Mouse (Mus musculus) forebrain, embryonic 14.5 days (tissue): Measurements from ENCODE around the gene Tor1aip1. TPM values are rescaled to one million over a fixed set of nuclear protein-coding genes. Genes with fewer than 3 reads are reported as not detected.
A peak's percentile ranks its signal among the peaks of the same experiment; 100 is the strongest.

ENCODE experiments used
- ATAC-seq: fragments of 200-750 bp; cut with Nextera tagmentation; 2 replicates; pipeline ENCODE4 v1.8.0; 2017; ENCODE audit warnings: mild to moderate bottlenecking, moderate library complexity
- DNase-seq: peaks from one replicate; pipeline ENCODE4 v3.0.0-alpha.2; 2015; ENCODE audit warnings: low spot score
- H3K27ac ChIP-seq: fragments of 300-500 bp; sonication (generic); 2 replicates; pipeline ENCODE4 v1.5.1; 2014; ENCODE audit warnings: low read depth, mild to moderate bottlenecking, control low read depth, low read length, moderate library complexity
- H3K27me3 ChIP-seq: fragments of 300-500 bp; sonication (generic); replicated peaks from 2 replicates; pipeline ENCODE4 v1.6.1; 2014; ENCODE audit warnings: low read length, control low read depth, mixed read lengths; ENCODE audit not compliant: control insufficient read depth, insufficient read depth
- H3K36me3 ChIP-seq: fragments of 300-500 bp; sonication (generic); 2 replicates; pipeline ENCODE4 v1.6.1; 2014; ENCODE audit warnings: low read length, control low read depth; ENCODE audit not compliant: control insufficient read depth, insufficient read depth
- H3K4me1 ChIP-seq: fragments of 300-500 bp; sonication (generic); 2 replicates; pipeline ENCODE4 v1.6.1; 2014; ENCODE audit warnings: antibody characterized with exemption, low read length, control low read depth; ENCODE audit not compliant: control insufficient read depth, insufficient read depth
- H3K4me2 ChIP-seq: fragments of 300-500 bp; sonication (generic); 2 replicates; pipeline ENCODE4 v1.6.1; 2014; ENCODE audit warnings: mild to moderate bottlenecking, control low read depth, low read length
- H3K4me3 ChIP-seq: fragments of 300-500 bp; sonication (generic); 2 replicates; pipeline ENCODE4 v1.5.1; 2014; ENCODE audit warnings: low read depth, low read length, control low read depth
- H3K9ac ChIP-seq: fragments of 300-500 bp; sonication (generic); 2 replicates; pipeline ENCODE4 v1.6.1; 2014; ENCODE audit warnings: mild to moderate bottlenecking, low read length, control low read depth, moderate library complexity
- H3K9me3 ChIP-seq: fragments of 300-500 bp; sonication (generic); replicated peaks from 2 replicates; pipeline ENCODE4 v1.6.1; 2016; ENCODE audit warnings: low read length, control low read depth, mixed read lengths; ENCODE audit not compliant: control insufficient read depth
- WGBS: fragments of 180-500 bp; shearing (Covaris S2); extraction: QIAGEN DNeasy Blood & Tissue Kit; methylation state at CpG from one replicate; pipeline ENCODE4 v1.1.7; 2014; 5-methylcytosine and 5-hydroxymethylcytosine counted together
- polyA plus RNA-seq: library from polyadenylated mRNA; unstranded; fragments of >200 nt; fragmentation: Nextera tagmentation; extraction: Ambion mirVana; gene quantifications from 2 replicates; pipeline ENCODE4 v1.2.1, GENCODE M21; 2014

Gene Tor1aip1
- 24.3 and 29.7 TPM in 2 replicates for polyA plus RNA-seq

DNA sequence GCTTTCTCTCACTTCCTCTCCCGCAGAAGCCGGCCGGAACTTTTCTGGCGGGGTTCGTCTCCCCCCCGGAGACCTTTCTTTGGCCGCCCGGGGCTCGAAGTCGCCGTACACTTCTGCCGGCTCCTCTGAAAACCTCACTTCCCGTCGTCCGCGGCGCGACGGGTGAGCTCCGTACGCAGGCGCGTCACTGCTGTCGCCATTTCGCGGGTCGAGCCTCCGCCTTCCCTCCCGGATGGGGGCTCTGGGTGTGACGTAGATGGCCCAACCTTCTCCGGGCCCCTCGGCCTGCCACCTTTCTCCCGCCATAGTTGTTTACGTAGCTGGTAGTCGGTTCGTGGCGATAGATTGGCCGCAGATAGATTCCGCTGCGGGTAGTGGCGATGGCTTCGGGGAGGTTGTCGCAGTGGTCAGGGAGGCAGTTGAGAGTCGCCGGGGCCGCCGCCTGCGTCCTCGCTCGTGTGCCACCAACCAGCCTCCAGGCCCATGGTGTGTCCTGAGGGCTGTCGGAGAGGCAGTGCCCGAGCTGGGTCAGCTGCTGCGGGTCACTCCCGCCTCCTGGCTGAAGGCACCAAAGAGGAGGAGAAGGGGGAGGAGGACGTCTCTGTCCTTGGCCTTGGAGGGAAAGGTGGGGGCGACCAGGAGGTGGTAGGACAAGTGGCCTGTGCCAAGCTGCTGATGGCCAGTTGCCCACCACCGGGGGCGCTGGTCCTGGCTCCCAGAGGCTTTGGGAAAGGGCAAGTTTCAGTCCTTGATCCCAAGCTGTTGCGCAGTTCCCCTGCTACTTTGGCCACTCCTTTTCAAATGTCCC is at the start of gene Tor1aip1:
Gene Tor1aip1, minus strand, starts transcription at position 551 of the 808 bp plus-strand sequence.
- WGBS, result under 1% methylated on average over 57 of the region's 59 CpGs
- peak within 1 kb of the TSS; percentile 77 for H3K4me2 ChIP-seq
- peaks cover 25% of the 10 kb centered on the region for H3K36me3 ChIP-seq
- H3K27me3 ChIP-seq, result no peaks in the 10 kb centered on the region
- peak; percentile 99 for DNase-seq
- H3K9ac ChIP-seq, result peak within 1 kb of the TSS; percentile 88
- ATAC-seq, result peak; percentile 95
- peak within 1 kb of the TSS; percentile 73 for H3K4me3 ChIP-seq
- peak within 1 kb of the TSS; percentile 99 for H3K27ac ChIP-seq
- H3K9me3 ChIP-seq, result no peaks in the 10 kb centered on the region
- H3K4me1 ChIP-seq, result peaks cover 4% of the 10 kb centered on the region; the same call in 1 of the 2 replicates

GRCm38 (mm10) chr1:156085770-156086169 is 49.5 kb upstream of the Tor1aip1 start:
- Histone ChIP-seq H3K9me3 (no peaks in the 10 kb centered on the region), H3K36me3 (no peaks in the 10 kb centered on the region), H3K4me3 (no peak overlapping the region), H3K4me1 (no peaks in the 10 kb centered on the region), H3K27me3 (no peaks in the 10 kb centered on the region), H3K27ac (no peak overlapping the region), H3K4me2 (no peak overlapping the region), H3K9ac (no peak overlapping the region)
- DNase-seq, result peak; percentile 84
- peak; percentile 46 for ATAC-seq
- 55% methylated on average over 5 of the region's 5 CpGs for WGBS

GRCm38 (mm10) chr1:156084603-156085002 is 48.3 kb upstream of the Tor1aip1 start:
- 65% methylated on average over 3 of the region's 3 CpGs for WGBS
- H3K4me2 ChIP-seq, result no peak overlapping the region
- ATAC-seq, result no peak

GRCm38 (mm10) chr1:156077655-156078054 is 41.4 kb upstream of the Tor1aip1 start:
- DNase-seq (no peak), ATAC-seq (no peak)
- no peak overlapping the region for H3K4me3 ChIP-seq
- H3K9me3 ChIP-seq, result no peaks in the 10 kb centered on the region
- no peaks in the 10 kb centered on the region for H3K36me3 ChIP-seq
- no peak overlapping the region for H3K9ac ChIP-seq
- no peaks in the 10 kb centered on the region for H3K4me1 ChIP-seq
- no peak overlapping the region for H3K27ac ChIP-seq
- WGBS, result 69% methylated on average over 3 of the region's 3 CpGs
- H3K27me3 ChIP-seq, result no peaks in the 10 kb centered on the region
- H3K4me2 ChIP-seq, result no peak overlapping the region

More at GRCm38 (mm10) chr1:156084603-156085002, 48.3 kb upstream of the Tor1aip1 start:
- H3K4me1 ChIP-seq, result no peaks in the 10 kb centered on the region
- no peak overlapping the region for H3K27ac ChIP-seq
- H3K36me3 ChIP-seq, result no peaks in the 10 kb centered on the region
- no peak for DNase-seq
- H3K9me3 ChIP-seq, result no peaks in the 10 kb centered on the region
- H3K27me3 ChIP-seq, result no peaks in the 10 kb centered on the region
- H3K9ac ChIP-seq, result no peak overlapping the region
- no peak overlapping the region for H3K4me3 ChIP-seq

DNA sequence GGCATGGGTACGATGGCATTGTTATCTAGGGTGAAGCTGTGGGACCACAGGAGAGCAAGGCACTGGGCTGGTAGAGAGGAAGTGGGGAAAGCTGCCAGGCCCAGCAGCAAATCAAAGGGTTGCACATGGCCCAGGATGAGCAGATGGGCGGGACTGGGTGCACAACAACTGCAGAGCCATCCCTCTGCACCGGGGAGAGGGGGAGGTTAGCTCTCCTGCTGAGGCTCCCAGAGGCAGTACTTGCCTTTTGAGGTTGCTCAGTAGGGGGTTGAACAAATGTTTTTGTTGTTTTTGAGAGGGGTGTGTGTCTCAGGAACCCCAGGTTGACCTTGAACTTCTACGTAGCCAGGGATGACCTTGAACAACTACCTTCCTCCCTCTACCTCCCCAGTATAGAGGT is 40.2 kb upstream of the Tor1aip1 start:
- no peaks in the 10 kb centered on the region for H3K4me1 ChIP-seq
- WGBS, result 63% methylated on average over 4 of the region's 4 CpGs
- H3K4me2 ChIP-seq, result no peak overlapping the region
- no peaks in the 10 kb centered on the region for H3K27me3 ChIP-seq
- no peaks in the 10 kb centered on the region for H3K36me3 ChIP-seq
- DNase-seq (no peak), ATAC-seq (no peak)
- no peak overlapping the region for H3K9ac ChIP-seq
- no peaks in the 10 kb centered on the region for H3K9me3 ChIP-seq
- no peak overlapping the region for H3K4me3 ChIP-seq
- no peak overlapping the region for H3K27ac ChIP-seq

GRCm38 (mm10) chr1:156074575-156074974 is 38.3 kb upstream of the Tor1aip1 start:
- WGBS, result 81% methylated on average over 8 of the region's 8 CpGs
- no peak for DNase-seq

DNA sequence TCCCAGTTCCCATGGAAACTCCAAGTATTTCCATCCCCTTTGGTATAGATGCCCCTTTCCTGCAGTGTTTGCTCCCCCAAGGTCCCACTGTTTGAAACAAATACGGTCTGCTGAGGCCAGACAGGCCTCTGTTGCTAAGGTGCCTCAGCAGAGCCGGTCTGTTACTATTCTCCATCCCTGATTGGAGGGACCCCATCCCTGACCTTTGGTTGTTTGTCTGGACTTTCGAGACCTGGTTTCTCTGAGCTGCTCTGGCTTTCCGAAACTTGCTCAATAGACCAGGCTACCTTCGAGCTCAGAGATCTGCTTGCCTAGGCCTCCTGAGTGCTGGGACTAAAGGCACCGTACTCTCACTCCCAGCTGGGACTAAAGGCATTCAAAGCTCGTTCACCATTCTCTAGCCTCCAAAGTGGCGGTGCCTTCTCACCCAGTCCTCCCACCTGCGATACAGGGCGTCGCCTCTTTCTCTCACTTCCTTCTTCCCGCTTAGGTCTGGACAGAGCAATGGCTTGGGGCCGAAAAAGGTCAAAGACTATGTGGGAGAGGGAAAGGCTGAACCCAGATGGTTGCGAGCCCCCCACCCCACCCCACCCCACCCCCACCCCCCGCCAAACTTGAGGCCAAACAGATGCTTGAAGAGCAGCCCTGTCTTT is 37.0 kb upstream of the Tor1aip1 start:
- no peak overlapping the region for H3K4me2 ChIP-seq
- no peaks in the 10 kb centered on the region for H3K36me3 ChIP-seq
- no peaks in the 10 kb centered on the region for H3K27me3 ChIP-seq
- H3K27ac ChIP-seq, result no peak overlapping the region
- 67% methylated on average over 15 of the region's 15 CpGs for WGBS
- ATAC-seq (no peak), DNase-seq (no peak)
- no peak overlapping the region for H3K9ac ChIP-seq
- no peak overlapping the region for H3K4me3 ChIP-seq
- no peaks in the 10 kb centered on the region for H3K4me1 ChIP-seq
- H3K9me3 ChIP-seq, result no peaks in the 10 kb centered on the region

More at GRCm38 (mm10) chr1:156074575-156074974, 38.3 kb upstream of the Tor1aip1 start:
- Histone ChIP-seq H3K9ac (no peak overlapping the region), H3K27ac (no peak overlapping the region), H3K36me3 (no peaks in the 10 kb centered on the region), H3K4me1 (no peaks in the 10 kb centered on the region), H3K4me2 (no peak overlapping the region), H3K9me3 (no peaks in the 10 kb centered on the region), H3K4me3 (no peak overlapping the region), H3K27me3 (no peaks in the 10 kb centered on the region)
- ATAC-seq, result no peak

DNA sequence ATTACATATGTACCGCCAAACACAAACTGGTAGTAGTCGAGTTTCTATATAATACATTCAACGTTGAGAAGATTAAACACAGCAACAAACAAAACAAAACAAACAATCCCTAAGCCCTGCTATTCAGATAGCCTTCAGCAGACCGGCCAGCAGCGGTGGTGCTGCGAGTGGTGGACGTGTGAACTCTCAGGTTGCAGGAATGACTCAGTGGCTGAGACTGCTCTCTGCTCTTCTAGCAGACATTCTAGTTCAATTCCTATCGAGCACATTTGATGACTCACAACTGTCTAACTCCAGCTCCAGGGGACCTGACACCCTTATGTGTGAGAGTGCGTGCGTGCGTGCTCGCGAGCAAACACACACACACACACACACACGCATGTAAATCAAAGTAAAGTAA is 33.8 kb upstream of the Tor1aip1 start:
- Histone ChIP-seq H3K27me3 (no peaks in the 10 kb centered on the region), H3K4me2 (no peak overlapping the region), H3K4me1 (no peaks in the 10 kb centered on the region), H3K27ac (no peak overlapping the region), H3K36me3 (peaks cover 13% of the 10 kb centered on the region), H3K4me3 (no peak overlapping the region), H3K9me3 (no peaks in the 10 kb centered on the region), H3K9ac (no peak overlapping the region)
- DNase-seq (no peak), ATAC-seq (no peak)
- whole genome bisulfite sequencing, result 92% methylated on average over 14 of the region's 14 CpGs

DNA sequence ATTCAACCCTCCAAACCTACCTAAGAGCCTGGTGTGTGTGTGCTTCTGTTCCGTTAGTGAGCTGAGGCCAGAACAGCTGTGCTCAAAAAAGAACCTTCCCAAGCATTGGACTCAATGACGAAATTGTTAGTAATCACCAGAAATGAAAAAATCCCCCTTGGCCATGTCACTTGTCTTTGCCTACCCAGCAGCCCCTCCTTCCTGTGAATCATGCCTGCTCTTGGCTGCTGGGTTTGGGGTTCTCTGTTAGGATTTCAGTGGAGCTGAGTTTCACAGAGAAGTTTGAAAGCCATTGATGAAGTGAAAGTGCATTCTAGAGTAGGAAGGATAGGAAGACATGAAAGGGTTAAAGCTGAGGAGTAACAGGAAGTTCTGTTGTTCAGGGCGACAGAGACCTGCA is 29.9 kb upstream of the Tor1aip1 start:
- ATAC-seq, result no peak
- H3K27ac ChIP-seq, result no peak overlapping the region

More for the DNA sequence above, 29.9 kb upstream of the Tor1aip1 start:
- Histone ChIP-seq H3K9me3 (no peaks in the 10 kb centered on the region), H3K4me2 (no peak overlapping the region), H3K4me3 (no peak overlapping the region), H3K36me3 (peaks cover 42% of the 10 kb centered on the region), H3K27me3 (no peaks in the 10 kb centered on the region), H3K4me1 (no peaks in the 10 kb centered on the region), H3K9ac (no peak overlapping the region)
- DNase-seq, result no peak
- 71% methylated on average over 3 of the region's 3 CpGs for WGBS
